Mouse (Mus musculus): ENCODE measurements around the gene Syt1. TPM values are rescaled to one million over a fixed set of nuclear protein-coding genes. Genes with fewer than 3 reads are reported as not detected.

The Syt1 gene
- polyA plus RNA-seq, 1 experiment from 2014 or later, result 3.6 TPM

GRCm38 (mm10) chr10:108936838-108937430 is 73.8 kb downstream of the Syt1 start:
- Histone ChIP-seq H3K27ac (no peak overlapping the region), H3K9me3 (replicated peaks) (no peaks in the 10 kb centered on the region), H3K9ac (no peak overlapping the region), H3K4me2 (no peak overlapping the region), H3K36me3 (no peaks in the 10 kb centered on the region), H3K27me3 (no peaks in the 10 kb centered on the region), H3K4me3 (replicated peaks) (no peak overlapping the region), H3K4me1 (no peaks in the 10 kb centered on the region)
- 71% methylated on average over 10 of the region's 10 CpGs for WGBS
- no peak for ATAC-seq (replicated peaks; ENCODE audit: low FRiP score)

DNA sequence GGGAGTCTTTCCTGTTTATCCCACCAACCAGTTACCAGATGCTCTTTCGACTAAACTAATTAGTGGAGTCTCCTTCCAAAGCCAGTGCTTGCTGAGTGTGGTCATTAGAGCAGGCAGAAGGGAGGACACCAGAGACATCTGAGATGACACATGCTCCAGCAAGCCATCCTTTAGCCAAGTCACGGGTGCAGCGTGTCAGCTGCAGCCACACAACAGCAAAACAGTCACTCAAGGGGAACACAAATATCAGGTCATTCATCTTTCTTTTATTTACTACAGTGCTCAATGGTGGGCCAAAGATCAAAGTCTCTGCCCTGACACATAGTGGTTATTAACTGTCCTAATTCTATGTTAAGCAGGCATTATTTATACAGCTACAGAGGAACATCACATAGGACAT is 80.5 kb downstream of the Syt1 start:
- Histone ChIP-seq H3K27me3 (no peaks in the 10 kb centered on the region), H3K36me3 (no peaks in the 10 kb centered on the region), H3K9ac (no peak overlapping the region), H3K4me1 (no peaks in the 10 kb centered on the region), H3K4me3 (replicated peaks) (no peak overlapping the region), H3K4me2 (no peak overlapping the region), H3K27ac (no peak overlapping the region), H3K9me3 (replicated peaks) (no peaks in the 10 kb centered on the region)
- ATAC-seq (replicated peaks; ENCODE audit: low FRiP score), result peak; percentile 95
- WGBS, result 42% methylated on average over 3 of the region's 3 CpGs

- H3K4me3 ChIP-seq (replicated peaks), result no peak overlapping the region
- no peak overlapping the region for H3K4me2 ChIP-seq
- H3K36me3 ChIP-seq, result no peaks in the 10 kb centered on the region
- 47% methylated on average over 6 of the region's 6 CpGs for WGBS
- no peaks in the 10 kb centered on the region for H3K9me3 ChIP-seq (replicated peaks)
- no peak for ATAC-seq (replicated peaks; ENCODE audit: low FRiP score)
- H3K27me3 ChIP-seq, result no peaks in the 10 kb centered on the region
- no peaks in the 10 kb centered on the region for H3K4me1 ChIP-seq
- no peak overlapping the region for H3K9ac ChIP-seq
- H3K27ac ChIP-seq, result no peak overlapping the region
Measured at GRCm38 (mm10) chr10:108929676-108930075, 81.1 kb downstream of the Syt1 start.

DNA sequence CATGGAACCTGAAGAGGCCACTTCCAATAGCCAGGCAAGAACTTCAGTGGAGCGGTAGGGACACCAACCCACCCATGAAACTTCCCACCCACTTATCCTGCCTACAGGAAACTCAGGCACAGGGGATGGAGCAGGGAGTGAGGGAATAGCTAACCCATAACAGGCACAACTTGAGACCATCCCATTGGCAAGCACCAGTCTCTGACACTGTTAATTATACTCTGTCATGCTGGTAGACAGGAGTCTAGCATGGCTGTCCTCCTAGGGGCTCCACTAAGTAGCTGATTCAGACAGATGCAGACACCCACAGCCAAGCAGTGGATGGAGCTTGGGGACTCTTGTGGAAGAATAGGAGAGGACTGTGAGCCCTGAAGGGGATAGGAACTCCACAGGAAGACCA is 105.5 kb downstream of the Syt1 start:
- ATAC-seq (replicated peaks; ENCODE audit: low FRiP score), result no peak
- H3K4me3 ChIP-seq (replicated peaks), result no peak overlapping the region
- no peaks in the 10 kb centered on the region for H3K36me3 ChIP-seq
- no peaks in the 10 kb centered on the region for H3K27me3 ChIP-seq
- no peak overlapping the region for H3K27ac ChIP-seq
- no peaks in the 10 kb centered on the region for H3K9me3 ChIP-seq (replicated peaks)
- H3K4me2 ChIP-seq, result no peak overlapping the region
- H3K9ac ChIP-seq, result no peak overlapping the region
- no peaks in the 10 kb centered on the region for H3K4me1 ChIP-seq
- 100% methylated on average over 1 of the region's 1 CpGs for WGBS

- no peak overlapping the region for H3K9ac ChIP-seq
- H3K9me3 ChIP-seq (replicated peaks), result no peaks in the 10 kb centered on the region
- no peak overlapping the region for H3K4me3 ChIP-seq (replicated peaks)
- H3K4me2 ChIP-seq, result no peak overlapping the region
- H3K36me3 ChIP-seq, result no peaks in the 10 kb centered on the region
- H3K4me1 ChIP-seq, result no peaks in the 10 kb centered on the region
- 65% methylated on average over 4 of the region's 4 CpGs for WGBS
- no peak for ATAC-seq (replicated peaks; ENCODE audit: low FRiP score)
- no peaks in the 10 kb centered on the region for H3K27me3 ChIP-seq
- no peak overlapping the region for H3K27ac ChIP-seq
Measured at GRCm38 (mm10) chr10:108904371-108904770, 106.4 kb downstream of the Syt1 start.

DNA sequence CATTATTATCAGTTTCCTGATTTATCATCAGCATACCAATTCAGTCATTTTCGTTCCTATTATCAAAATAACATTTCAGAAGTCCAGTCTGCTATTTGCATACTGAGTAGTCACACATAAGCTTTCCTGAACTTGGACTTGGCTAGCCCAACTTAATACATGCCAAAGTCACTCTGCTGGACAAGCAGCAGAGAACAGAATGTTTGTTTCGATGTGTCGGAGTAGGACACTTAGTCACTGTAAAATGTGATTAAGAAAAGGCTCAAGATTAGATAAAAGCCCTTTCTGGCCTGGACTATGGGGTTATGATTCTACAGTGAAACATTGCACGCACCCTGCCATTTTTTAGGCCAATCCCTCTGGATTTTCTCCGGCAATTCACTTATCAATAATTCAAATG is 114.3 kb downstream of the Syt1 start:
- Histone ChIP-seq H3K27ac (no peak overlapping the region), H3K36me3 (no peaks in the 10 kb centered on the region), H3K27me3 (no peaks in the 10 kb centered on the region), H3K9me3 (replicated peaks) (no peaks in the 10 kb centered on the region), H3K4me2 (no peak overlapping the region), H3K9ac (no peak overlapping the region), H3K4me3 (replicated peaks) (no peak overlapping the region), H3K4me1 (no peaks in the 10 kb centered on the region)
- 85% methylated on average over 5 of the region's 5 CpGs for WGBS
- ATAC-seq (replicated peaks; ENCODE audit: low FRiP score), result no peak

- no peaks in the 10 kb centered on the region for H3K9me3 ChIP-seq (replicated peaks)
- no peak for ATAC-seq (replicated peaks; ENCODE audit: low FRiP score)
- no peaks in the 10 kb centered on the region for H3K4me1 ChIP-seq
- H3K4me3 ChIP-seq (replicated peaks), result no peak overlapping the region
- no peak overlapping the region for H3K9ac ChIP-seq
- H3K36me3 ChIP-seq, result no peaks in the 10 kb centered on the region
- no peak overlapping the region for H3K27ac ChIP-seq
- WGBS, result 94% methylated on average over 6 of the region's 6 CpGs
- H3K27me3 ChIP-seq, result no peaks in the 10 kb centered on the region
- no peak overlapping the region for H3K4me2 ChIP-seq
Measured at GRCm38 (mm10) chr10:108893288-108893687, 117.5 kb downstream of the Syt1 start.

- no peak for ATAC-seq (replicated peaks; ENCODE audit: low FRiP score)
- WGBS, result 97% methylated on average over 1 of the region's 1 CpGs
- Histone ChIP-seq H3K4me3 (replicated peaks) (no peak overlapping the region), H3K36me3 (no peaks in the 10 kb centered on the region), H3K9me3 (replicated peaks) (no peaks in the 10 kb centered on the region), H3K9ac (no peak overlapping the region), H3K27ac (no peak overlapping the region), H3K4me2 (no peak overlapping the region), H3K27me3 (no peaks in the 10 kb centered on the region), H3K4me1 (no peaks in the 10 kb centered on the region)
Measured at GRCm38 (mm10) chr10:108892441-108892840, 118.3 kb downstream of the Syt1 start.

DNA sequence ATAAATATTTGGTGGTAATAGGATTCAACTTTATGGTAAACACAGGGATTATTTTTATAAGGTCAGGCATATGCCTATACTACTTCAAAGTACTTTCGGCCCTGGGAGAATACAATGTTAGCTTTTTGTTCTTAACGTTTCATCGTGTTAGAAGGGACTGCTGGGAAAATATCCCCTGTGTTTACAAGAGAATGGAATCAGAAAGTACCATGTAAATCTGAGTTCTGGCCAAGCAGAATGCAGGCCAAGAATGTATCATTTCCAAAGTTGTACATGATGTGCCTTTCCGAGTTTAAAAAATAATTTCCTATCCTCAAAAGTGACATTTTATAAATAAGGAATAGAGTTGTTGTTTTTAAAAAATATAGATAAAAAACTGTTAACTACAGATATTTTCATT is 121.7 kb downstream of the Syt1 start:
- 84% methylated on average over 4 of the region's 4 CpGs for WGBS
- Histone ChIP-seq H3K9me3 (replicated peaks) (no peaks in the 10 kb centered on the region), H3K9ac (no peak overlapping the region), H3K4me3 (replicated peaks) (no peak overlapping the region), H3K36me3 (no peaks in the 10 kb centered on the region), H3K4me1 (no peaks in the 10 kb centered on the region), H3K27ac (no peak overlapping the region), H3K27me3 (no peaks in the 10 kb centered on the region), H3K4me2 (no peak overlapping the region)
- no peak for ATAC-seq (replicated peaks; ENCODE audit: low FRiP score)

DNA sequence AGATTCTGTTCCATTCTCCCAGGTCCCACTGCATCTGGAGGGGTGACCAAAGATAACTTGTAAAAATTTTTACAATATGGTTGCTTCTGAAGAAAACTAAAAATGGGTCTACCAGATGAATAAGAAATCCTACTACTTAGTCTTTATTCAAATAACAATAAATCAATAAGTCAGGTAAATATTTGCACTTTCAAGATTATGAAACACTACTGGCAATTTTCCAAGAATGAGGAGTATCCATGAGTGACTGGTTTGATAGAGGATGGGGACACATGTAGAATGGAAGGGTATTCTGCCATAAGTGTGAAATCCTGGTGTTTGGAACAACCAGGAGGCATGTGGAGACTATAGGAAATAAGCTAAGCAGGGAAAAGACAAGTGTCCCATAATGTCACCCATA is 124.0 kb downstream of the Syt1 start:
- Histone ChIP-seq H3K27ac (no peak overlapping the region), H3K36me3 (no peaks in the 10 kb centered on the region), H3K27me3 (no peaks in the 10 kb centered on the region), H3K4me2 (no peak overlapping the region), H3K9ac (no peak overlapping the region), H3K4me1 (no peaks in the 10 kb centered on the region), H3K4me3 (replicated peaks) (no peak overlapping the region), H3K9me3 (replicated peaks) (no peaks in the 10 kb centered on the region)
- no peak for ATAC-seq (replicated peaks; ENCODE audit: low FRiP score)

DNA sequence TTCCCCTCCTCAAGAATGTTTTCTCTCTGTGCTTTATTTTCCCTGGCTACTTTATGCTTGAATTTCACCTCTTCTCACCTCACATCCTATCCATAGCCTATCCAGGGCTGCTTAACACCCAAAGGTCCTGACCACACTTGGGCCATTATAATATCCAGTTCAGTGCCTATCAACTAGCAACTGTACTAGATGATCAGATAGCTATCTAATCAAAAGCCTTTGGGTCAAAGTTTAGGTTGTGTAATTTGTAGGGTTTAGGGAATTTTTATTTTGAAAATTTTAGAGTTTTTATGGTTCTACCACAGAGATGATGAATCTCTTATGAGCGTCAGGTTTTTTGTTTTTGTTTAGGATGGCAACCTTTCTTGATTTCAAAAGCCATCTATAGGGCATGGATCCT is 125.0 kb downstream of the Syt1 start:
- Histone ChIP-seq H3K9ac (no peak overlapping the region), H3K9me3 (replicated peaks) (no peaks in the 10 kb centered on the region), H3K4me1 (no peaks in the 10 kb centered on the region), H3K4me3 (replicated peaks) (no peak overlapping the region), H3K27ac (no peak overlapping the region), H3K4me2 (no peak overlapping the region), H3K27me3 (no peaks in the 10 kb centered on the region), H3K36me3 (no peaks in the 10 kb centered on the region)
- no peak for ATAC-seq (replicated peaks; ENCODE audit: low FRiP score)
- WGBS, result 86% methylated on average over 1 of the region's 1 CpGs

GRCm38 (mm10) chr10:108884520-108884919 is 126.3 kb downstream of the Syt1 start:
- no peaks in the 10 kb centered on the region for H3K4me1 ChIP-seq
- no peak for ATAC-seq (replicated peaks; ENCODE audit: low FRiP score)
- no peak overlapping the region for H3K4me2 ChIP-seq
- 32% methylated on average over 1 of the region's 1 CpGs for WGBS
- no peaks in the 10 kb centered on the region for H3K36me3 ChIP-seq
- no peaks in the 10 kb centered on the region for H3K27me3 ChIP-seq
- no peaks in the 10 kb centered on the region for H3K9me3 ChIP-seq (replicated peaks)
- no peak overlapping the region for H3K4me3 ChIP-seq (replicated peaks)
- no peak overlapping the region for H3K27ac ChIP-seq
- no peak overlapping the region for H3K9ac ChIP-seq

DNA sequence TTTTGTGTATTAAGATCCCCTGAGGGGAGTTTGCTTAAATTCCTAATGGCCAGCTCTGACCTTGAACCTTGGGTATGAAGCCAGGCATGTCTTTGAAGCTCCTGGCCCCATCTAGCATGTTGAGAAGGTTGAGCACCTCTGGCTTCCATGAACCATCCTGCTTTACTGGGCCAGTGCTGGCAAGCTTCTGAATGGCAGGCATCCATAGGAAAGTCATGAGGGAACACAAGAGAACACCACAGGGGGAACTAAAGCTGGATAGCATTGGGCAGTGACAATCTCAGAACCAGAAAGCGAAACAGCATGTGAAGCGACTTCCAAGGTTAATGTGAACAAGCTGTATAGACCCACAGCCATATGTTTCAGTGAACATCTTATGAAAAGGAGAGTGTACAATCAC is 130.4 kb downstream of the Syt1 start:
- no peak overlapping the region for H3K4me2 ChIP-seq

More for the DNA sequence above, 130.4 kb downstream of the Syt1 start:
- H3K4me1 ChIP-seq, result 0 out of 2 replicates have a peak, but pooled peaks cover 3% of the 10 kb centered on the region
- H3K36me3 ChIP-seq, result no peaks in the 10 kb centered on the region
- no peak overlapping the region for H3K4me3 ChIP-seq (replicated peaks)
- H3K9me3 ChIP-seq (replicated peaks), result no peaks in the 10 kb centered on the region
- 95% methylated on average over 2 of the region's 2 CpGs for WGBS
- H3K9ac ChIP-seq, result no peak overlapping the region
- H3K27ac ChIP-seq, result no peak overlapping the region
- H3K27me3 ChIP-seq, result no peaks in the 10 kb centered on the region
- no peak for ATAC-seq (replicated peaks; ENCODE audit: low FRiP score)
